Mouse (Mus musculus) adrenal gland, postnatal 4 days (tissue): ENCODE data around the gene Efcab10. TPM values are rescaled to one million over a fixed set of nuclear protein-coding genes. Genes with fewer than 3 reads are reported as not detected.

ENCODE experiments used
- DNase-seq, 2 experiments: peaks; one replicate each; pipeline ENCODE4 v3.0.0; 2021 to 2022; ENCODE audit warnings: low spot score in 2 of 2, mixed read lengths in 2 of 2
- total RNA-seq, 2 experiments: library from RNA; stranded (reverse); gene quantifications; 2 replicates each; pipeline ENCODE4 v1.2.3; 2021

Efcab10 gene
- total RNA-seq, 2 experiments from 2014 or later, result not detected

DNA sequence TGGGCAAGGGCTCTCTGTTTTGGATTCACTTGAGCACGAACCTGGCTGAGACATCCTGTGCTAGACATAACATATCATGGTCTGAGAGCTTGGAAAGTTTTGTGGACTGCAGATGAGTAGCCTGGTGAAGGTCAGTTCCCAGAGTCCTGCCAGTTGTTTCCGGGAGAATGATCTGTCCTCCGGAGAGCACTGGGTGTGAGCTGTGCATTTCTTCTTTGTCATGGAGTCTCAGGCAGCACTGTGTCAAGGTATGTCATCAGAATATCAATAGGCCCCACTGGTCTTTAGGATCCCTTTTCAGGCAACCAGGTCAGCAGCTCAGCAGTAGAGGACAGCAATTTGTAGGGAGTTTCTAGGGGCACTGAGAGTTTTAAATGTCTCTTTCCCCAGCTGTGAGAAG, 32.6 kb downstream of the Efcab10 start:
- DNase-seq, result no peak

DNA sequence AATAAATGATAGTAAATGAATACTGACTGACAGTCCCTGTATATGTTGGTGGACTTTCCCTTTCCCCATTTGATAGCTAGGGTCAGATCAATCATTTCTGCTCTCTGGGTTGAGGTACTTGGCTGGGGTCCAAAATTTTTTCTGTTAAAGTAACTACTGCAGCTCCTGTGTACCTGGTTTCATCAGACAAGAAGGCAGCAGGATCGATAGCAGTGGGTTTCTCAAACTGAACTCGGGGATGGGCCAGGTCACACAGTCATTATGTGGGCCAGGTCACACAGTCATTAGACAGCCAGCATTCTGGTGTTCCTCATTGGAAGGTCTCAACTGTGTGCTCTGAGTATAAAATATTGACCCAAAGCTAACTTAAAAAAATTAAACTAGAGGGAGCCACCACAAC, 33.1 kb downstream of the Efcab10 start:
- no peak for DNase-seq

- peak; percentile 92 to 95 for DNase-seq
These were observed 34.9 kb downstream of the Efcab10 start, which contains the start of gene Twistnb for GRCm38 (mm10) chr12:33429387-33430160. Gene Twistnb, plus strand, starts transcription at chr12:33429635.

DNA sequence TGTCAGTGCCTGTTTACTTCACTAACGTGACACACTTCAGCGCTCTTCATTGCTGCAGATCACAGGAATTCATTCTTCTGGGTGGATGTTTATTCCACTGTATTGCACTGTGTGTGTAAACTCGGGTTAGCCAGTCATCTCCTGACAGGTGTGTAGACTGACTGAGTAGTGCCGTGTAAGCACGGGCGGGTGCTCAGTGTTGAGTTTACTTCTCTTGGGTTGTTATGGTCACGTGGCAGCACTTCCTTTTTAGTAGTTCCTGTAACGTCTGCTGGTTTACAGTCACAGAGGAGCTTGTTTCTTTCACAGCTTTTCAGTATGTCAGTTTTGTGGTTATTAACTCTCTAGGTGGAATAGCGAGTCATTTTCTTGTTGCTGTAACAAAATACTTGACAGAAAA, 39.2 kb downstream of the Efcab10 start:
- no peak for DNase-seq

DNA sequence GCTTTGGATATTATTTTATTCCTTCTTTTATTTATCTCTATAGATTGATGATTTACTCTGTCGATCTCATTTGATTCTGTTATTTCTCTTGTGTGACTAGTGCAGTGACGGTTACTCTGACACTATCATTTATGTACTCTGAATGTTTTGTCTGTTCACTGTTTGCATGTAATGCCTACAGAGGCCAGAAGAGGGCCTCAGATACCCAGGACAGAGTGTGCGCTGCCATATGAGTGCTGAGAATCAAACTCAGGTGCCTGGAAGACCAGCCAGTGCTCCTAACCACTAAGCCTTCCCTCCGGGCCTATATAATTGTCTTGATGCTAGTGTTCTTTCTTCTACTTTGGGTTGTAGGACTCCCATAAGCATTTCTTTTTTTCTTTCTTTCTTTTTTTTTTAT, 40.1 kb downstream of the Efcab10 start:
- DNase-seq, result no peak

Other genes starting within 250 kb of the Efcab10 start
- 10 to 100 TPM; 34.1 to 38.8 TPM for gene Atxn7l1, start 247.2 kb upstream of the Efcab10 start, total RNA-seq
- gene Twistnb, start 34.8 kb downstream of the Efcab10 start, total RNA-seq, result 10 to 100 TPM; 26.2 to 27.2 TPM